Mouse (Mus musculus): ENCODE measurements around the gene Lipa.

The Lipa gene

GRCm38 (mm10) chr19:34526941-34527682, at the start of gene Lipa:
Gene Lipa (minus strand): TSS chr19:34527474.
- peak; percentile 98 for DNase-seq

- no peak for DNase-seq
Observed at GRCm38 (mm10) chr19:34573650-34574049, 46.4 kb upstream of the Lipa start.

- DNase-seq: no peak
Observed at GRCm38 (mm10) chr19:34571080-34571479, 43.8 kb upstream of the Lipa start.

GRCm38 (mm10) chr19:34569896-34570476, 42.7 kb upstream of the Lipa start:
- no peak for DNase-seq

GRCm38 (mm10) chr19:34568988-34569895, 42.0 kb upstream of the Lipa start:
- DNase-seq: no peak

- DNase-seq: no peak
Observed at GRCm38 (mm10) chr19:34566178-34566784, 39.0 kb upstream of the Lipa start.

GRCm38 (mm10) chr19:34562556-34562955, 35.3 kb upstream of the Lipa start:
- DNase-seq: no peak

- peak; percentile 18 for DNase-seq
Observed at GRCm38 (mm10) chr19:34556621-34557020, 29.3 kb upstream of the Lipa start.

GRCm38 (mm10) chr19:34554061-34554460, 26.8 kb upstream of the Lipa start:
- no peak for DNase-seq

- no peak for DNase-seq
Observed at GRCm38 (mm10) chr19:34553522-34553921, 26.2 kb upstream of the Lipa start.

- DNase-seq: peak; percentile 31
Observed at GRCm38 (mm10) chr19:34553021-34553420, 25.7 kb upstream of the Lipa start.

- DNase-seq: peak; percentile 78
Observed at GRCm38 (mm10) chr19:34551981-34552380, 24.7 kb upstream of the Lipa start.

- DNase-seq: peak; percentile 83
Observed at GRCm38 (mm10) chr19:34550534-34551223, 23.4 kb upstream of the Lipa start, which contains the start of gene Ifit2. Gene Ifit2 (plus strand): TSS chr19:34550694.

- DNase-seq: no peak
Observed at GRCm38 (mm10) chr19:34550205-34550533, 22.9 kb upstream of the Lipa start.

- peak; percentile 83 for DNase-seq
Observed at GRCm38 (mm10) chr19:34547976-34548375, 20.7 kb upstream of the Lipa start.

GRCm38 (mm10) chr19:34546211-34546610, 18.9 kb upstream of the Lipa start:
- DNase-seq: no peak

- no peak for DNase-seq
Observed at GRCm38 (mm10) chr19:34539422-34539821, 12.1 kb upstream of the Lipa start.

GRCm38 (mm10) chr19:34532061-34532751, 4.9 kb upstream of the Lipa start:
- DNase-seq: no peak

GRCm38 (mm10) chr19:34526321-34526923, 852 bp downstream of the Lipa start:
- DNase-seq: peak; percentile 41

GRCm38 (mm10) chr19:34524646-34525045, 2.6 kb downstream of the Lipa start:
- DNase-seq: no peak

GRCm38 (mm10) chr19:34523106-34523725, 4.1 kb downstream of the Lipa start:
- DNase-seq: peak; percentile 33
